Mouse (Mus musculus) gastrocnemius, postnatal 14 days (tissue): ENCODE measurements around the gene Trcg1. TPM values are rescaled to one million over a fixed set of nuclear protein-coding genes. Genes with fewer than 3 reads are reported as not detected.
A peak's percentile ranks its signal among the peaks of the same experiment; 100 is the strongest.

ENCODE experiments used
- DNase-seq: peaks from one replicate; pipeline ENCODE4 v3.0.0; 2021; ENCODE audit warnings: mixed read lengths
- intact Hi-C: fragments of 180-260 bp; cut with DNase I; formaldehyde crosslinking; loops from one replicate; pipeline ENCODE4 v1.15.1; 2025; ENCODE audit warnings: low total_unique reads
- total RNA-seq, 2 experiments: library from RNA; stranded (reverse); gene quantifications; 2 replicates each; pipeline ENCODE4 v1.2.3; 2021

Gene Trcg1
- total RNA-seq, 2 experiments from 2014 or later, result not detected

DNA sequence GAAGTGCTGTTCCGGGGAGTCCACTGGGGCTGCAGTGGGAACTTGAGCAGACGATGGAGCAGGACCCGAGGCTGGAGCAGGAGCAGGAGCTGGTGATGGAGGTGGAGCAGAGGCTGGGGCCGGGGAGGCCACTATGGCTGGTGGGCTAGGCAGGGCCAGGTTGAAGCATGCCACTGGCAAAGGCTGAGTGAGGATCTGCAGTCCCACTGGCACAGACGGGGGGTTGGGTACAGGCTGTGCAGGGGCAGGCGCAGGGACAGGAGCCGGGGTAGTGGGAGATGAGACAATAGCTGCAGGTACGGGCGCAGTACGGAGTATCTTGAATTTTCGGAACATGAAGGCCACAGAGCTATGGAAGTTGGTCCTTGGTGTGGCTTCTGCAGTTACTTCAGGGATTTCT, 20.5 kb downstream of the Trcg1 start:
- intact Hi-C loops, result loop anchor here (10.0 kb wide), 1 partner anchor 98 kb away; no protein-coding TSS in a partner anchor
- no peak for DNase-seq

DNA sequence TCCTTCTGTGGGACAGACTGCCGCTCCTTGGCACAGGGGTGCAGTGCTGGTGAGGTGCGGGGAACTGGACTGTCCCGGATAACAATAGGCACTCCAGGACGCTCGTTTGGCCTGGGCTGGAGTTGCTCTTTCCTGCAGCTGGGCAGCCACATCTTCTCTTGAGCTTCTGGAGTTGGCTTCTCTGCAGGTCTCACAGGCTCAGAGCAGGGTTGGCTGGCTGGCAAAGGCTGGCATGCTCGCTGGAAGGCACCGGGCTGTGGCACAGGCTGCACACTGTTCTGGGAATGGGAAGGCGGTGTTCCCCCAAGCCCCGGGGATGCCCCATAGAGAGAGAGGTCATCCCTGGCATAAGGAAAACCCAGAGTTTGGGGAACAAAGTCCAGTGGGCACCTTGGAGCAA, 21.3 kb downstream of the Trcg1 start:
- DNase-seq, result no peak
- intact Hi-C loops, result loop anchor here (10.0 kb wide), 1 partner anchor 97 kb away; no protein-coding TSS in a partner anchor

DNA sequence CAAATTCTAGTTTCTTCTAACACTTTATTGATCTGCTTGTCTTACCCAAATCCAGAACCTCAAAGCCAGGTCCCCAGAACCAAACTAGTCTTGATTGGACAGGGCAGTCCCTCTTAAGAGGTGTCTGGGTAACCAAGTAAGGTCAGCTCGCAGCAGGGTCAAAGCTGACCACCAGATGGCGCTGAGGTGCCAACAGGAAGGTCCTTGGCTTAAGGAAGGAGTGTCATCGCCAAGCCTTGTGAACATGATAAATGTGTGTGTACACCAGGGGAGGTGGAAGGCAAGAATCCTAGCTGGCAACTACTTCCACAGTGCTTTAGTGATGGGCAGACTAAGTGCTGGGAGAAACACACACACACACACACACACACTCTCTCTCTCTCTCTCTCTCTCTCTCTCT, 23.4 kb downstream of the Trcg1 start:
- peak; percentile 91 for DNase-seq
- intact Hi-C loops, result loop anchor here (2.0 to 10.0 kb wide), 2 partner anchors 95 to 175 kb away; no protein-coding TSS in a partner anchor

DNA sequence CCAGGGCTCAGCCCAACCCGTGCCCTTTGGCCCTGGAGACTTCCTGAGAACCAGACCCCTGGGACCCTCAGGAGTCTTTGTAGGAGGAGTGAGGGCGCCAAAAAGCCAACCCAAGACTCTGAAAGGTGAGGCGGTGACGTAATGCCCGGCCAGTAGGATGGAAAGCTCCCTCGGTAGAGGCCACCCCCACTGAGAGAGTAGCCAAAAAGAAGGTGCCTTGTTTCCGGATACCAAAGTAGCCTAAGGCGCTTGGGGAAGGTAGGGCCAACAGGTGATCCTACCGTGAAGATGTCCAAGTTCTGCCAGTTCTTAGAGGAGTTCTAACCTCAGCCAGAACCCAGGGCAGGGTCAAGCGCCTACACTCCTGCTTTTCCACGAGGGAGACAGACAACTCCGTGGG, 24.6 kb downstream of the Trcg1 start:
- intact Hi-C loops, result loop anchor here (2.0 kb wide), 1 partner anchor 174 kb away; no protein-coding TSS in a partner anchor

DNA sequence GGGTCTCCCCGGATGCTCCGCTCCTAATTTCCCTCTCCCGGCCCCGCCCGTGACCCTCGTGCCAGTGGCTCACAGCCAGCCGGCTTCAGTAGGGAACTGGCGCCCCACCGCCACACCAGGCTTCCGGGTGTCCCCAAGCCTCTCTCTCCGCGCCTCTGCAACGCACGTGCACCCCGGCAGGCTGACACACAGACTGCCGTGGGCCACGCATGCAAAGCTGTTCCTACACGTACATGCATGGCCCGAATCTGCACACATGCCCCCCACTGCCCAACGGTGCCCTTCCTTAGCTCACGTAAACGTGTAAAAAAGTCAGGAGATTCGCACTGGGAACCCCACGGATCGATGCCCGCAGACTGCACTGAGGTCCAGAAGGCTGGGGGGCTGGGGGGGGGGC, 25.2 kb downstream of the Trcg1 start:
- peak; percentile 75 for DNase-seq
- intact Hi-C loops, result loop anchor here (2.0 kb wide), 1 partner anchor 173 kb away; no protein-coding TSS in a partner anchor

More for the DNA sequence above, 24.6 kb downstream of the Trcg1 start:
- no peak for DNase-seq

DNA sequence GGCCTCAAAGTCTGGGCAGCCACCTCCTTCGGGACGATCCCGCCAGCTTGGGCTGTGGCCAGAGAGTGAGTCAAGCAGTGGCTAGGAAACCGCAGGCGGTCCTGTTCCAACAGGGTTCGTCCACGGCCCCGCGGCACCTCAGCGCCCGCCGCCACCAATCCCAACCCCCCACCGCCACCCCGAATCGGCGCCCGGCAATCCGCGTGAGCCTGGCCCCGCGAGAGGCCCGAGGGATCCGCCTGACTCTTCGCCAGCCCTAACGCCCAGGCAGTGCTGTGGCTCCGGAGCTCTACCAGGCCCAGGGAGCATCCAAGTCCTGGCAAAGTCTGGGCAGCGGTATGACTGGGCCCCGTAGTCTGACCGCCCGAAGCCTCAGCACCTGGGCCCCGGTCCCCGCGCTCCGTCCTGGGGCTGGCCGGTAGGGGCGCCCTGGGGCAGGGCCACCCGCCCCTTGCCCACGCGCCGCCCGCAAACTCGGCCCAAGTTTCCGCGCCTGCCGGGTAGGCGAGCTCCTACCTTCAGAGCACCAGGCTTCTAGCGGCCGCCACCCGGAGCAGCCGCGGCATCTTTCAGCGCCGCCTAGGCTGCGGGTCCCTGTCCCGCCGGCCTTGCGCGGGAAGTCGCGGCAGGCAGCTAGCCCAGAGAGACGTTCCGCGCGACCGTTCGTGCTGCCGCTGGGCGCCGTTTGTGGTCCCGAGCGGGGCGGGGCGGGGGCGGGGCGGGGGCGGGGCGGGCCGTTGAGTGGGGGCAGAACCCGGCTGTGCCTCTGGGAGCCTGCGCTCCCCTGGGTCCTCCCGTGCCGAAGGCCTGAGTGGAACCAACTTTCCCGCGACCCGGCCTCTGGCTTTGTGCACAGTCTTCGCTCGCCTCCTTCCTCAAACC, 25.8 kb downstream of the Trcg1 start, which contains the start of gene 1700017B05Rik:
TSS of gene 1700017B05Rik (minus strand) at position 700 of the 882 bp plus-strand sequence.
- intact Hi-C loops, result loop anchor here (2.0 kb wide), 1 partner anchor 173 kb away; no protein-coding TSS in a partner anchor
- peak; percentile 81 for DNase-seq

DNA sequence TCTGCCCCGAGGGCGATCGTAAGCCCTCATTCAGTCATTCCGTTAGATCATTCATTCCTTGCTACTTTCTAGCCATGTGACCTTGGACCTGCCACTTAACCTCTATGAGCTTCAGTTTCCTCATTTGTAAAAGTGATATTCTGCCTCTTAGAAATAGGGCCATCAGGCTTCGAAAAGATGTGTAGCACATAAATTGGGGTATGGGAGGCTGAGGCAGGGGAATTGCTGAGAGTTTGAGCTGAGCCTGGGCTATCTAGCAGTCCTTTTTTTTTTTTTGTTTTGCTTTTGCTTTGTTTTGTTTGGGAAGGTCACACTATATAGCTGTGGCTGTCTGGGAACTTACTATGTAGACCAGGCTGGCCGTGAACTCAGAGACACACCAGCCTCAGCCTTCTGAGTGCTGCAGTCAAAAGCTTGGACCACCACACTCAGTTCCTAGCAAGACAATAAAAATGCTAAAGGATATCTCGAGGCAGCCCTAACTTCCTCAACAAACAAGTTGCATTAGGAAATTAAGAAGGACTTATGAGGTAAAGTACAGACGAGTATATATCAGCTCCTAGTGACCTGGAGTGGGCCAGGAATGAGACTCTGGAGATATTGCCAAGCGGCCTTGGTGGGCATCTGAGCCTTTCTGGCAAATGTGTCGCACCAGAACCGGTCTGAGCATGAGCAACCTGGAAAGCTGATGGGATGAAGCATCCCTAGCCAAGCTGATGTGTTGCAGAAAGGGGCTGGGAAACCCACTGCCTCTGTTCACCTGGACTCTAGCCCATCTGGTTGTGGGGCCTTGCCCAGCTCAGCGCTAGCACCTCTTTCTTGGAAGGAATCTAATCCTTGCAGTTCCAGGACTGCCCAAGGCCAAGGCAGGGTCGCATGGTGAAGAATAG, 26.7 kb downstream of the Trcg1 start:
- DNase-seq, result no peak
- intact Hi-C loops, result no loop called here

DNA sequence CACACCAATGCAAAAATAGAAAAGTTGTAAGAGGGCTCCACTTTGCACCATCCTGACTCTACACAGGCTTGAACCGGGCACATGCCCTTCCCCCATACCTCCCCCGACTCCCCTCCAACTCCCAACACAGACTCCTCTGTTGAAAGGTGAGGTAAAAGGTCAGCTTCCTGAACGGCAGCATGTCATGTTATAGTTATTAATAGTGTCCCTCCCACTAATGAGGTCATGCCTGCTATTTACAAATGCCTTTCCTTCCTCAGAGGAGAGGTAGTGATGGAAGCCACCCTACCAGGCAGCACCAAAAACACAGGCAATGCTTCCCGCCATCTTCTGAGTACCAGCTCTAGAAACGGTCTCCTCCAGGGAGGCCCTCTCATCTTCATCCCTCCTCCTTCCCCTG, 28.8 kb downstream of the Trcg1 start:
- intact Hi-C loops, result no loop called here
- no peak for DNase-seq

DNA sequence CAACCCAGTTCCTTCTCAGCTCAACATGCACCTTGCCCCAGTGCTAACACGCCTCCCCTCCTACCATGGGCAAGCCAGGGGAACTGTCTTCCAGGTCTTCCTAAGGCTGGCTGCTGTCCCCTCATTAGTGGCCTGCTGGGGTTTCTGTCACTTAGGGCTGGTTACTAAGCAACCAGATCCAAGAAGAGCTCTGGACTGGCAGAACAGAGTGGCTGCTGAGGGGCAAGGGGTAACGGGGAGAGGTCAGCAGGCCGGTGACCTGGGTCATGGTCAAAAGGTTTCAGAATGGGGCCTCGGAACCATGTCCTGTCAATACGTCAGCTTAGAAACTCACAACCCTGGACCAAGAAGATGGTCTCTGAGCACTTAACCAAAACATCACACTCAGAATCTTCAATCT, 31.1 kb downstream of the Trcg1 start:
- DNase-seq, result no peak
- intact Hi-C loops, result no loop called here

DNA sequence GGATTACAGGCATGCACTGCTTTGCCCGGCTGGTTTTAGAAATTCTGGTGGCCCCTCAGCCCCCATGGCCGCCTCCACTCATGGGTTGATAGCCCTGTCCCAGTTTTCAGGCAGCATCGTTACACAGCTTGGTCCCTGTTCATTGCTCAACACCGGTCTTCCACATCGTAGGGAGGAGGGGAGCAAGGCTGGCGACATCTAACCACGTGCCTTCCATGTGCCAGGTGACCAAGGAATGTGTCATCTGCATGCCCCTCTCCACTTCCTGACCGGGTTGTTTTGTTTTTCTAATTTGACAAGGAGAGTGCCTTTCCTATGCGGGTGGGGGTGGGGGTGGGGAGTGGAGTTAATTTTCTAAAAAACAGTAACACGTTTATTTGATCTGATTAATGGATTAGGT, 31.7 kb downstream of the Trcg1 start:
- no peak for DNase-seq
- intact Hi-C loops, result no loop called here

DNA sequence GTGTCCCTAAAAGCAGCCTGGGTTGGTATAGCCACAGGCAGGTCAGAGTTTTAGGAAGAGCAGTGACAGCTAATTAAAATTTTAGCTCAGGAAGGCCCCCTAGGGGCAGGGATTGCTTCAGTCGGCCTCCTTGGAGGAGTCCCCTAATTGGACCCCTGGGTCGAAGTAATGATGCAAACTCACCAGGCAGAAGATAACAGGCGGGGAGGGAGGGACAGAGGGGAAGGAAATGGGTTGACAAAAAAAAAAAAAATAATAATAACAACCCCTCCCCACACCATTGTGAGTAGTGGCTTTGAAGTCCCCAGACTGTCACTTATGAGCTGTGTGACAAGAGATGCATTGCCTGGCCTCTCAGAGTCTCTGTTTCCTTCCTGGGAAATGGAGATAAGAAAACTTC, 32.2 kb downstream of the Trcg1 start:
- intact Hi-C loops, result no loop called here
- DNase-seq, result no peak

DNA sequence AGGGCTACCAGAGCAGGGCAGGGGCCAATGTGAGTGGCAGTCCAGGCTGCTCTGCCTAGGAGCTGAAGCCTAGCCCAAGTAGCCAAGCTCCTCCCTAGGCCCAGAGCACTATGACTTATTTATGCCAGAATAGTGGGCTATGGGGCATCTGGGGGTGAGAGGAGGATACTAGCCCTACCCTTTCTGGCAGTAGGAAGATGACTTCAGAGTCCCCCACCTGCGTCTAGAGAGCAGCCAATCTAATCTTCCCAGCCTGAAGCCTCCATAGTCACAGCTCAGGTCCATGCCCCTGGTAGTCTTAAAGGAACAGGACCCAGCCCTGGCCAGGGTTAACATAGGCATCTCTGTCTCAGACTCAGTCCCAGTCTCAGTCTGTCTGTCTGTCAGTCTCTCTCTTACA, 33.0 kb downstream of the Trcg1 start:
- intact Hi-C loops, result no loop called here
- no peak for DNase-seq

DNA sequence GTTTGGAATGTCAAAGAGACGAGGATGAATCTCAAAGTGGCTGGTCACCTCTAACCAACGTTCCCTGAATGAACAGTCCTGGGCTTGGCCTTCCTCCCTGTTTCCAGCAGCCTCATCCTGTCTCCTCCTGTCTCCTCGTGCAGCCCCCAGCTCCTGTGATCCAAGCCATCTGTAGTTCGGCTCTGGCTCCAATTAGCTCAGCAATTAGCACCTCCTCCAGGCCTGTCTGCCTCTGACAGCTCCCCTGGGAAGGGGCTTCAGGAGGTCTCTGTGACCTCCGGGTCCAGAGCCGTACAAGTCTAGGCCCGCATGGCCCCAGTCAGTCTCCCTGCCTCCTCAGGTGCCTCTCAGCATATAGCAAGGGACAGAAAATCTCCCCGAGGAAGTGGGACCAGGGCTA, 34.0 kb downstream of the Trcg1 start:
- intact Hi-C loops, result no loop called here

DNA sequence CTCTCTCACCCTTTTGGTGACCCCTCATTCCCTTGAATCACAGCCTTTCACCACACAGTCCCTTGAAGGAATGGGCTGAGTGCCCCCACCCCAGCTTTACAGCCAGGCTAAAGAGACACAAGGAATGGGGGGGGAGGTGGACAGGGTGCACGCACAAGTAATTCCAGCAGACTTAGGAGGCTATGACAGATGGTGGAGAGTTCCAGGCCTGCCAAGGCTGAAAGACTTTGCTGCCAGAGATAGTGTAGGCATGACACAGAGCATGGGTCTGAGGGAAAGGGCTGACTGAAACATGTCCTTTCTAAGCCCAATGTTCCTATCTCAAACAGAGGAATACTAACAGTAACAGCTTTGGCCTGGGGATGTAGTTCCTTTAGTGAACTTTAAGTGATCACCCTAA, 34.7 kb downstream of the Trcg1 start:
- intact Hi-C loops, result no loop called here
- no peak for DNase-seq

More for the DNA sequence above, 34.0 kb downstream of the Trcg1 start:
- DNase-seq, result no peak

DNA sequence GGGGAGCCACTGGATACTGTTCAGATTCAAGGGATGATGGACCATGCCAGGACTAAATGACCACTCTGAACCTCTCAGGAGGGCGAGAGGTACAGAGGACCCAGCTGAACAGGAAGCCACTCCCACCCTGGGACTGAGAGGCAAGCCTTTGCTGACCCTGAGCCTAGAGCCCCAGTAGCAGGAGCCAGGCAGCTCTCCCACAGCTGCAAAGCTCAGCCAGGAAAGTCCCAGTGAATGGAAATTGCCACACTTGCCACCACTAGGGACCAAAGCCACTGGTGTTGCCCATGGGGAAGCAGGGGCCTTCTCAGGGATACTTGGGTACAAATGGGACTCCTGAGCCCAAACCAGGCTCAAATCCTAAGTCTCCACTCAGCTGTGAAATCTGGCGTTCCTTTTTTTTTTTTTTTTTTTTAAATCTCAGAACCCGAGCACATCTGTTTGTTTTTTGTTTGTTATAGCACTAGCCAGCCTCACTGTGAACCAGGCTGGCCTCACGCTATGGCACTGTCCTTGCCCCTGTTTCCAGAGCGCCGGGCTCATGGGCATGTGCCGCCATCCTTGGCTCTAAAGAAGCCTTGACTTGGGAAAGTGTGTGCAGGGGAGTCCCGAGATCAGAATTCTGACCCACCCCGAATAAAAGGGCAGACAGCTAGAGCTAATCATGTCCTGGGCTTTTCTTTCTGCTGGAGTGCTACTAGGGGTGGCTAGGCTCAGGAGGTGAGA, 35.6 kb downstream of the Trcg1 start:
- DNase-seq, result no peak
- intact Hi-C loops, result no loop called here

DNA sequence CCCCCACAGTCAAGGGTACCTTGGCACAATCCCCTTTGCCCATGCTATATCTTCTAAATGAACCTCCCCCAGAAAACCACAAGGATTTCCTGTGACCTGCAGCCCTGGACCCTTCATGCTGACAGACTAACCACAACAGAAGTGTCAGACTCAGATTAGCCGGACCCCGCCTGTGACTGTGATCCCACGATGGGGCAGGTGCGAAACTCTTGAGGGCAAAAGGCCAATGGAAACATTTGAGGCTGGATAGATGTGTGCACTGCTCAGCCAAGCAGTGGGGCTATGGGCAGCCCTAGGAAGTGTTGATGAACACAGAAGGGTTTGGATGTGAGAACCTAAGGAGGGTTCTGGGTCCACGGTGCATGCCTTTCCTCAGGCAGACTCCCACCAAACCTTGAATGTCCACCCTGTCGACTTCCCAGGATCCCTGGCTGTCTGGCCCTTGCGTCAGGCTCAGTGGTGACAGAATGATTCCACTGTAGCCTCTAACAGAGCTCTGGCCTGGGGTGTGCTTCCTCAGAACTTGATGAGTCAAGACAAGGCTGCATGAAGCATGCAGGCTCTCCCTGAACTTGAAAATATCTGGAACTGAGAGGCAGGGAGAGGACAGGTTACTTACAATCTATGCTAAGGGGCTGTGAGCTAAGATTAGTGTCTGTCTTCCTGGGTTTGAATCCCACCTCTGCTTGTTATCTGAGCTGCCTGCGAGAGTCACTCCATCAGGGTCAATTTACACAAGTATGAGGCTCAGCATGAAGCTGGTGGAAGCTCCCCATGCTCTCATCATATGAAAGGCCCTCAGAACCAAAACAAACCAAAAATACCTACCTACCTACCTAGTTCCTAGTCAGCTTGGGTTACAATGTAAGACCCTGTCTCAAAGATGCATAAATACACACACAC, 36.8 kb downstream of the Trcg1 start:
- intact Hi-C loops, result no loop called here
- no peak for DNase-seq

DNA sequence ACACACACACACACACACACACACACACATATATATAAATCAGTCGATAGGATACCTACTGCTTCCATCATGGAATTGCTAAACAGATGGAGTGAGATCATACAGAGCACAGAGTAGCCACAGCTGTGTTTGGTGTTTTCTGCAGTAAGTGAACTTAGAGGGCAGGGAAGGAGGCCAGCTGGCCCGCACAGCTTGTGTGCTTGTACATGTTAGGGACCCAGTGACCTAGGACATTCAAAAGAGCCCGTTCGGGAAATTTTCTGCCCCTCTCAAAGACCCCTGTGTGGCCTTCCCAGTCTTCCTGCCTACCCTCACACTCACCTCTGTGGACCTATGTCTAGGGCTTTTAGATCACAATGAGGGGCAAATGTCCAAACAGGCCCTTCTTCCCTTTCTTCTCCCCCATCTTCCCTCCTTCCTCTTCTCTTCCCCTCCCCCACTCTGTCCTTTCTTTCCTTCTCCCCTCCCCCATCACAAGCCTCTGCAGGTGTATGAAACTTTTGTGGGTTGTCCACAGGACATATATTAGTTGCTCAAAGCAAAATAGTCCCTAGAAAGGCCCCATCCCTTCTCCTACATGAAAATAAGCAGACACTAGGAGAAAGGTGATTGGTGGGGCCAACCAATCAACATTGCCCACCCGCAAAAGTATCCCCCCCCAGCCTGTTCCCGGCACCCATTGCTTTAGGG, 37.6 kb downstream of the Trcg1 start:
- DNase-seq, result no peak
- intact Hi-C loops, result no loop called here

DNA sequence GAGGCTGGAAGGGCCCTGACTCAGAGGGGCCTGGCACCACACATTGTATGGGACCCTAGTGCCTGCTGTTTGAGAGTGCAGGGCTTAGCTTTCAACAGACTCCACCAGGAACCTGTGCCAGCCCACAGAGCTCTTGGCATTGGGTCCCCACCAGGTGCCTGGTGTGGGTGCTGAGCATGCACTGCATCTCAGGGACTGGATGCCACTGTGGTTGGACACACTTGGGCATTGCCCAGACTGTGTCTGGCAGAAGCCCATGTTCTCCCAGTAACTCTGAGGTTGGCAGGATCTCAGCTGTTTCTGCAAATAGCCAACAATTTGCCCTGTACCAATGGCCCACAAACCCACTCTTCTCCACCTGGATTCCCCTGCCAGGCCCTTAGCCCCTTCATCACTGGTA, 40.0 kb downstream of the Trcg1 start:
- peak; percentile 71 for DNase-seq
- intact Hi-C loops, result no loop called here
